Mouse (Mus musculus): ENCODE results near the gene Gm8212. TPM values are rescaled to one million over a fixed set of nuclear protein-coding genes. Genes with fewer than 3 reads are reported as not detected.
A peak's percentile ranks its signal among the peaks of the same experiment; 100 is the strongest.
"Not testable (repeated sequence)": the region's sequence is repeated elsewhere in the genome, so short reads cannot be mapped to it uniquely, and the experiment has no call there.

Gm8212 gene
- polyA plus RNA-seq (2015; fragmentation: Nextera tagmentation; extraction: Ambion mirVana) = not detected in 2 replicates

DNA sequence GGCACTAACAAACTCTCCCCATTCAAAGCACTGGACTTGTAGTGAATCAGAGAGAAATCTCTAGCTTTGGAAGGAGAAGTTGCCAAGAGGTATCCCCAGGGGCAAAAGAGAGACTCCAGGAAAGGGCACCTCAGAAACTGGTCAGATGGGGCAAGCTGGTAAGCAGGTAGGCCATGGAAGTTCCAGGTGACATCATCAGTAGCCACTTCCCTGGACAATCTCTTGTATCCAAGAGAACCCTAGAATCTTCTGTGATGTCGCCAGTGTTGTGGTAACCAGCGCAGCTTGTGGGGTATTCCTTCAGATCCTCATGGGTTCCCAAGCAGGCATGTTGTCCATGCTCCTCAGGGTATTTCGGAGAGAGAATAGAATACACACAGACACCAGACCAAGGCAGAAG is at the start of gene Gm8212:
Gene Gm8212 (plus strand): TSS at position 301 of the 400 bp plus-strand sequence.
- H3K9ac ChIP-seq, H3K36me3 ChIP-seq: not testable (repeated sequence)
- 76% methylated on average over 2 of the region's 3 CpGs for WGBS

DNA sequence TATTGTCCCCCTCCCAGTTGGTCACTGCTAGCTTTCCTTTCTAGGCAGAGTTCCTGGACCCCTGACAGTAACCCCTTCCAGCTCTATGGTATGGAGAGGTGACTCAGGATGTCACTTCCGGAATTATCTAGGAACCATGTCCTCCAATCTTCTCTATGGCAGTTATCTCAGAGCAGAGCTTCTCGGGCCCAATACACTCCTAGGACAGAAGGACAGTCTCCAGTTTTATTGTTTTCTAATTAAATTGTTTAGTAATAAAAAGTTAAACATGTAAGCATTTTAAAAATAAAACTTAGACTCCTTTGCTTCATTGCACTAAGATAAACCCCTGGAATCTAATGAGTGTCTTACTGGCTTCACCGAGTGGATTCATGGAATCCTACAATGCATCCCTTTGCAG is 15.7 kb downstream of the Gm8212 start, which contains the start of gene 4930503E14Rik:
Gene 4930503E14Rik (minus strand): TSS at position 101 of the 400 bp plus-strand sequence.
- H3K4me1 ChIP-seq; H3K4me2 ChIP-seq; H3K4me3 ChIP-seq (replicated peaks); H3K27me3 ChIP-seq; H3K9me3 ChIP-seq (replicated peaks); ATAC-seq (replicated peaks; ENCODE audit: low FRiP score); H3K36me3 ChIP-seq; H3K9ac ChIP-seq; H3K27ac ChIP-seq: not testable (repeated sequence)
- WGBS = 91% methylated on average over 3 of the region's 3 CpGs

More for the DNA sequence above, at the start of gene Gm8212:
- H3K4me1 ChIP-seq; H3K27ac ChIP-seq; ATAC-seq (replicated peaks; ENCODE audit: low FRiP score); H3K9me3 ChIP-seq (replicated peaks); H3K4me2 ChIP-seq; H3K4me3 ChIP-seq (replicated peaks); H3K27me3 ChIP-seq: not testable (repeated sequence)

DNA sequence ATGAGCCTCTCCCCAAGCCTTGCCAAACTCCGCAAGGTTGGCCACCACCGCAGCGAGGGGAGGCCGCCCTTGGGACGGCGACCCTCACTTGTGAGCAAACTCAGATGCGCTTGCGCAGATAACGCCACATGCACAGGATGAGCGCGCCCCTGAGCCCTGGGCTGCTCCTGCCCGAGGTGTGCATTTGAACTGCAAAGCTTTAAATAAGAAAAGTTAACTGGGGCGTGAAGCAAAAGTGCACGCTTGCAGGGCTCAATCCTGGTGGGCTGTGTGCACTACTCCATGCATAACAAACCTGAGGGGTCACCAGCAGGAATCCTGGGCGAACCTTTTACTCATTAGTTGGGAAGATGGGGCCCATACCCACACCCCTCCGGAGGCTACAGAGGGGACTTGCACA is 50.6 kb downstream of the Gm8212 start:
- WGBS = 81% methylated on average over 16 of the region's 16 CpGs
- no peak overlapping the region for H3K9ac ChIP-seq

More for the DNA sequence above, 50.6 kb downstream of the Gm8212 start:
- H3K9me3 ChIP-seq (replicated peaks) = no peaks in the 10 kb centered on the region
- no peaks in the 10 kb centered on the region for H3K4me1 ChIP-seq
- peak; percentile 66 for ATAC-seq (replicated peaks; ENCODE audit: low FRiP score)
- no peak overlapping the region for H3K4me2 ChIP-seq
- no peaks in the 10 kb centered on the region for H3K27me3 ChIP-seq
- H3K36me3 ChIP-seq = no peaks in the 10 kb centered on the region
- no peak overlapping the region for H3K4me3 ChIP-seq (replicated peaks)
- no peak overlapping the region for H3K27ac ChIP-seq

Other genes with a start within 250 kb of the Gm8212 start
- gene Ang5, start 240.6 kb upstream of the Gm8212 start, polyA plus RNA-seq (2015; fragmentation: Nextera tagmentation; extraction: Ambion mirVana) = not detected in 2 replicates
- gene Ang6, start 195.4 kb upstream of the Gm8212 start, polyA plus RNA-seq (2015; fragmentation: Nextera tagmentation; extraction: Ambion mirVana) = not detected in 2 replicates
- gene Ear2, start 95.0 kb upstream of the Gm8212 start, polyA plus RNA-seq (2015; fragmentation: Nextera tagmentation; extraction: Ambion mirVana) = 0.32 and 0.83 TPM in 2 replicates
- gene Gm3327, start 73.8 kb upstream of the Gm8212 start, polyA plus RNA-seq (2015; fragmentation: Nextera tagmentation; extraction: Ambion mirVana) = not detected in 2 replicates
- gene 4930503E14Rik, start 15.6 kb downstream of the Gm8212 start, polyA plus RNA-seq (2015; fragmentation: Nextera tagmentation; extraction: Ambion mirVana) = not detected in 2 replicates
- gene Gm8220, start 87.9 kb downstream of the Gm8212 start, polyA plus RNA-seq (2015; fragmentation: Nextera tagmentation; extraction: Ambion mirVana) = not detected in 2 replicates
- not detected in 2 replicates for gene Gm5930, start 140.9 kb downstream of the Gm8212 start, polyA plus RNA-seq (2015; fragmentation: Nextera tagmentation; extraction: Ambion mirVana)
- not detected in 2 replicates for gene Gm8229, start 167.7 kb downstream of the Gm8212 start, polyA plus RNA-seq (2015; fragmentation: Nextera tagmentation; extraction: Ambion mirVana)
- gene Gm3371, start 213.0 kb downstream of the Gm8212 start, polyA plus RNA-seq (2015; fragmentation: Nextera tagmentation; extraction: Ambion mirVana) = not detected in 2 replicates
- not detected in 2 replicates for gene Gm8232, start 236.0 kb downstream of the Gm8212 start, polyA plus RNA-seq (2015; fragmentation: Nextera tagmentation; extraction: Ambion mirVana)

Measured in kidney, embryonic 15.5 days (tissue).